Mouse (Mus musculus) MEL (cell line): ENCODE measurements around the gene Ntn1. TPM values are rescaled to one million over a fixed set of nuclear protein-coding genes. Genes with fewer than 3 reads are reported as not detected.

Experiments used
- DNase-seq: peaks from one replicate; pipeline ENCODE4 v3.0.0; 2011; ENCODE audit warnings: low read depth, low spot score
- H3K27ac ChIP-seq: 2 replicates; pipeline ENCODE4 v1.5.1; 2012; ENCODE audit warnings: low read depth, mild to moderate bottlenecking, control low read depth, low read length, moderate library complexity; ENCODE audit not compliant: control insufficient read depth
- H3K27me3 ChIP-seq, 2 experiments: fragments of 150-350 bp in 1 of 2; sonication (generic) in 1 of 2; 2 replicates each; pipeline ENCODE4 v1.6.1; 2012; ENCODE audit warnings: low read length in 2 of 2, mild to moderate bottlenecking in 2 of 2, improper control_type of control experiment in 1 of 2, moderate library complexity in 1 of 2; ENCODE audit not compliant: insufficient read depth in 2 of 2, control insufficient read depth in 1 of 2
- H3K36me3 ChIP-seq, 2 experiments: 2 replicates each; pipeline ENCODE4 v1.6.1; 2012 to 2014; ENCODE audit warnings: low read length in 2 of 2, improper control_type of control experiment in 1 of 2, inconsistent platforms in 1 of 2, mild to moderate bottlenecking in 1 of 2; ENCODE audit not compliant: insufficient read depth in 2 of 2, control insufficient read depth in 1 of 2
- H3K4me1 ChIP-seq, 2 experiments: fragments of 150-350 bp in 1 of 2; sonication (generic) in 1 of 2; 2 replicates each; pipeline ENCODE4 v1.6.1; 2012; ENCODE audit warnings: low read length in 2 of 2, improper control_type of control experiment in 1 of 2, mild to moderate bottlenecking in 1 of 2; ENCODE audit not compliant: insufficient read depth in 2 of 2, control insufficient read depth in 1 of 2
- H3K4me3 ChIP-seq, 2 experiments: fragments of 150-350 bp in 1 of 2; sonication (generic) in 1 of 2; 2 replicates each; pipeline ENCODE4 v1.5.1; 2012; ENCODE audit warnings: low read depth in 2 of 2, low read length in 2 of 2, mild to moderate bottlenecking in 2 of 2, moderate library complexity in 2 of 2, control low read depth in 1 of 2, improper control_type of control experiment in 1 of 2; ENCODE audit not compliant: control insufficient read depth in 1 of 2, insufficient read depth in 1 of 2
- H3K79me2 ChIP-seq: 2 replicates; pipeline ENCODE4 v1.6.1; 2012; ENCODE audit warnings: mild to moderate bottlenecking, low read length, moderate library complexity; ENCODE audit not compliant: control insufficient read depth, poor library complexity, insufficient read depth
- H3K9ac ChIP-seq: 2 replicates; pipeline ENCODE4 v1.6.1; 2012; ENCODE audit warnings: low read depth, mild to moderate bottlenecking, control low read depth, low read length, moderate library complexity; ENCODE audit not compliant: control insufficient read depth, poor library complexity, severe bottlenecking
- H3K9me3 ChIP-seq: fragments of 150-350 bp; sonication (generic); replicated peaks from 2 replicates; pipeline ENCODE4 v1.6.1; 2012; ENCODE audit warnings: mild to moderate bottlenecking, low read length, improper control_type of control experiment, moderate library complexity; ENCODE audit not compliant: insufficient read depth
- BHLHE40 ChIP-seq: IDR thresholded peaks from 2 replicates; pipeline ENCODE4 v1.6.1; 2012; ENCODE audit warnings: low read depth, mild to moderate bottlenecking, inconsistent platforms, low read length, improper control_type of control experiment, borderline replicate concordance
- CHD1 ChIP-seq: IDR thresholded peaks from 2 replicates; pipeline ENCODE4 v1.6.1; 2012; ENCODE audit warnings: low read depth, mild to moderate bottlenecking, inconsistent platforms, low read length, improper control_type of control experiment
- CHD2 ChIP-seq: IDR thresholded peaks from 2 replicates; pipeline ENCODE4 v1.6.1; 2011; ENCODE audit warnings: low read length, improper control_type of control experiment
- CTCF ChIP-seq, 3 experiments: IDR thresholded peaks in 2 of 3; conservative IDR thresholded peaks in 1 of 3; 2 replicates each; pipeline ENCODE4 v1.5.1; 2011 to 2012; ENCODE audit warnings: low read length in 3 of 3, low read depth in 2 of 3, mild to moderate bottlenecking in 2 of 3, improper control_type of control experiment in 1 of 3, inconsistent platforms in 1 of 3, mixed read lengths in 1 of 3, moderate library complexity in 1 of 3; ENCODE audit not compliant: control insufficient read depth in 1 of 3, insufficient read depth in 1 of 3, poor library complexity in 1 of 3, severe bottlenecking in 1 of 3
- E2F4 ChIP-seq: IDR thresholded peaks from 2 replicates; pipeline ENCODE4 v1.6.1; 2011; ENCODE audit warnings: low read depth, low read length, improper control_type of control experiment, borderline replicate concordance
- EP300 ChIP-seq, 2 experiments: IDR thresholded peaks; 2 replicates each; pipeline ENCODE4 v1.6.1; 2011; ENCODE audit warnings: improper control_type of control experiment in 2 of 2, low read length in 2 of 2, low read depth in 1 of 2, mild to moderate bottlenecking in 1 of 2
- ETS1 ChIP-seq: IDR thresholded peaks from 2 replicates; pipeline ENCODE4 v1.6.1; 2012; ENCODE audit warnings: low read depth, mild to moderate bottlenecking, inconsistent platforms, low read length, improper control_type of control experiment, moderate library complexity
- GABPA ChIP-seq: IDR thresholded peaks from 2 replicates; pipeline ENCODE4 v1.6.1; 2012; ENCODE audit warnings: low read depth, mild to moderate bottlenecking, inconsistent platforms, low read length, improper control_type of control experiment, moderate library complexity
- GATA1 ChIP-seq: IDR thresholded peaks from 2 replicates; pipeline ENCODE4 v1.6.1; 2011; ENCODE audit warnings: low read depth, low read length, improper control_type of control experiment
- HCFC1 ChIP-seq: IDR thresholded peaks from 2 replicates; pipeline ENCODE4 v1.6.1; 2012; ENCODE audit warnings: low read depth, mild to moderate bottlenecking, inconsistent platforms, low read length, improper control_type of control experiment, moderate library complexity
- JUND ChIP-seq: IDR thresholded peaks from 2 replicates; pipeline ENCODE4 v1.6.1; 2011; ENCODE audit warnings: low read depth, mild to moderate bottlenecking, improper control_type of control experiment, low read length
- KAT2A ChIP-seq: conservative IDR thresholded peaks from 2 replicates; pipeline ENCODE4 v1.6.1; 2012; ENCODE audit warnings: low read depth, low read length, improper control_type of control experiment, inconsistent platforms
- MAX ChIP-seq: IDR thresholded peaks from 2 replicates; pipeline ENCODE4 v1.6.1; 2011; ENCODE audit warnings: low read length, improper control_type of control experiment
- MEF2A ChIP-seq: IDR thresholded peaks from 2 replicates; pipeline ENCODE4 v1.6.1; 2014; ENCODE audit warnings: low read depth, mild to moderate bottlenecking, inconsistent platforms, low read length, improper control_type of control experiment; ENCODE audit not compliant: poor library complexity, insufficient replicate concordance, severe bottlenecking; ENCODE audit errors: extremely low read depth
- NELFE ChIP-seq: IDR thresholded peaks from 2 replicates; pipeline ENCODE4 v1.6.1; 2011; ENCODE audit warnings: low read depth, low read length, improper control_type of control experiment
- NRF1 ChIP-seq: IDR thresholded peaks from 2 replicates; pipeline ENCODE4 v1.6.1; 2014; ENCODE audit warnings: low read depth, mild to moderate bottlenecking, inconsistent platforms, low read length, improper control_type of control experiment, moderate library complexity; ENCODE audit not compliant: poor library complexity, insufficient read depth, severe bottlenecking
- POLR2A ChIP-seq, 2 experiments: IDR thresholded peaks; 2 replicates each; pipeline ENCODE4 v1.6.1; 2011 to 2012; ENCODE audit warnings: low read length in 2 of 2, mild to moderate bottlenecking in 2 of 2, control low read depth in 1 of 2, improper control_type of control experiment in 1 of 2, low read depth in 1 of 2, moderate library complexity in 1 of 2; ENCODE audit not compliant: control insufficient read depth in 1 of 2, insufficient read depth in 1 of 2, poor library complexity in 1 of 2
- RAD21 ChIP-seq: IDR thresholded peaks from 2 replicates; pipeline ENCODE4 v1.6.1; 2011; ENCODE audit warnings: mild to moderate bottlenecking, low read depth, low read length, improper control_type of control experiment
- RCOR1 ChIP-seq: IDR thresholded peaks from 2 replicates; pipeline ENCODE4 v1.6.1; 2012; ENCODE audit warnings: low read depth, mild to moderate bottlenecking, inconsistent platforms, low read length, improper control_type of control experiment
- SMC3 ChIP-seq: IDR thresholded peaks from 2 replicates; pipeline ENCODE4 v1.6.1; 2011; ENCODE audit warnings: low read depth, low read length, improper control_type of control experiment
- TAL1 ChIP-seq: IDR thresholded peaks from 2 replicates; pipeline ENCODE4 v1.6.1; 2012; ENCODE audit warnings: mild to moderate bottlenecking, inconsistent platforms, low read length, moderate library complexity, mixed read lengths
- TCF12 ChIP-seq: IDR thresholded peaks from 2 replicates; pipeline ENCODE4 v1.6.1; 2014; ENCODE audit warnings: low read depth, mild to moderate bottlenecking, inconsistent platforms, low read length, improper control_type of control experiment, moderate library complexity
- UBTF ChIP-seq: IDR thresholded peaks from 2 replicates; pipeline ENCODE4 v1.6.1; 2012; ENCODE audit warnings: low read depth, mild to moderate bottlenecking, inconsistent platforms, low read length, improper control_type of control experiment, moderate library complexity, borderline replicate concordance; ENCODE audit not compliant: insufficient read depth
- USF1 ChIP-seq: IDR thresholded peaks from 2 replicates; pipeline ENCODE4 v1.6.1; 2014; ENCODE audit warnings: low read depth, mild to moderate bottlenecking, inconsistent platforms, low read length, improper control_type of control experiment, moderate library complexity
- ZMIZ1 ChIP-seq: IDR thresholded peaks from 2 replicates; pipeline ENCODE4 v1.6.1; 2012; ENCODE audit warnings: low read depth, mild to moderate bottlenecking, inconsistent platforms, low read length, improper control_type of control experiment, moderate library complexity
- ZNF384 ChIP-seq: IDR thresholded peaks from 2 replicates; pipeline ENCODE4 v1.6.1; 2012; ENCODE audit warnings: low read depth, mild to moderate bottlenecking, inconsistent platforms, low read length, improper control_type of control experiment
- polyA plus RNA-seq, 2 experiments: library from polyadenylated mRNA; stranded (reverse) in 1 of 2; unstranded in 1 of 2; fragments of >175 nt in 1 of 2; fragments of >200 nt in 1 of 2; gene quantifications; 2 replicates each; pipeline versions ENCODE4 v1.2.1 to v1.2.4; 2012; ENCODE audit warnings: low replicate concordance in 2 of 2, low read depth in 1 of 2; ENCODE audit not compliant: insufficient read length in 2 of 2, insufficient read depth in 1 of 2, missing spikeins in 1 of 2
- total RNA-seq: library from RNA; depleted of rRNA; stranded (reverse); fragments of 300-350 nt; gene quantifications from 2 replicates; pipeline ENCODE4 v1.2.3, GENCODE M21; 2012

The Ntn1 gene
- total and polyA plus RNA-seq, 3 experiments, result not detected

DNA sequence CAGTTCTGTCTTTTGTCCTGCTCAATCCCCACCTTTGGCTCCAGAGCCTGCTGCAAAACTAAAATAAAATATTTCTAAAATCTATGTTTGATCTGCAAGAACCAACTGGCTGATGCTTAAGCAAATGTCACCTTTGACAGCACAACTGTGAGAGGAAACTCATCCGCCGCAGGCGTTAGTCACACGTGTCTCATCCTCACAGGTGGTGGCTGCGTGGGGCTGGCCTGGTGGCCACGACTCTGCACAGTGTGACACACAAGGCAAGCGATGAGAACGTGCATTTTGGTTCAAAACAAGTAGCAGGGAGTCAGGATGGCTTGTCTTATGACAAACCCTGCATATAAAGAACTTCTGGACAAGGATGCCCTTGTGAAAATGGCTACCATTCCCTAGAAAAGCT, 201.5 kb downstream of the Ntn1 start:
- Histone ChIP-seq H3K4me3 (no peak overlapping the region), H3K79me2 (no peaks in the 10 kb centered on the region)
- DNase-seq, result no peak
- TF ChIP-seq E2F4 (no peak), UBTF (no peak), RAD21 (no peak), ZNF384 (no peak), KAT2A (no peak), GATA1 (no peak), NELFE (no peak), HCFC1 (no peak), CHD2 (no peak), EP300 (IDR thresholded peaks at IDR 0.05; ENCODE audit: low read depth in 1 of 2, low read length in 2 of 2) (no peak), USF1 (no peak), TAL1 (no peak), CHD1 (no peak), TCF12 (no peak)
- TF ChIP-seq, all 39 proteins: peak for 0
- no peaks in the 10 kb centered on the region for H3K9me3 ChIP-seq
- H3K4me1 ChIP-seq, result no peaks in the 10 kb centered on the region
- H3K27me3 ChIP-seq, result no peaks in the 10 kb centered on the region
- no peak overlapping the region for H3K27ac ChIP-seq
- no peak overlapping the region for H3K9ac ChIP-seq
- H3K36me3 ChIP-seq, result no peaks in the 10 kb centered on the region

DNA sequence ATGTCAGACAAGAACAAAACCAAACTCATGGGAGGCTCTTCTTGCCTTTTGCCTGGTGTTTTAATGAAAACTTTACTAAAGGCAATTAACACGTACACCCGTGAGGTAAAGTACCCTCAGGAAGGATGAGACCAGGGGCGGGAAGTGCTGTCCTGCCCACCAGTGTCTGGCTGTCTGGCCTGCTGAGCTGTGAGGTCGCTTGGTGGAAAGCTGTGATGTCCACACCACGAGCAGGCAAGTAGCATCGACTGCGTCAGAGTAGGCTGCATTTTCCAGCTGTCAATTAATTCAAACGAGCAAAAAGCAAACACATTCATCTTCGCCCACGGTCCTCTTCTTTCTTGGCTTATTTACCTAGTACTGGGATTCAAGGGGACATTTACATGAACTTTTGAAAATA, 201.9 kb downstream of the Ntn1 start:
- Histone ChIP-seq H3K36me3 (no peaks in the 10 kb centered on the region), H3K4me1 (no peaks in the 10 kb centered on the region), H3K27ac (no peak overlapping the region), H3K4me3 (no peak overlapping the region), H3K27me3 (no peaks in the 10 kb centered on the region), H3K79me2 (no peaks in the 10 kb centered on the region), H3K9ac (no peak overlapping the region), H3K9me3 (no peaks in the 10 kb centered on the region)
- no peak for TF ChIP-seq RCOR1
- no peak for TF ChIP-seq GABPA
- DNase-seq, result no peak

DNA sequence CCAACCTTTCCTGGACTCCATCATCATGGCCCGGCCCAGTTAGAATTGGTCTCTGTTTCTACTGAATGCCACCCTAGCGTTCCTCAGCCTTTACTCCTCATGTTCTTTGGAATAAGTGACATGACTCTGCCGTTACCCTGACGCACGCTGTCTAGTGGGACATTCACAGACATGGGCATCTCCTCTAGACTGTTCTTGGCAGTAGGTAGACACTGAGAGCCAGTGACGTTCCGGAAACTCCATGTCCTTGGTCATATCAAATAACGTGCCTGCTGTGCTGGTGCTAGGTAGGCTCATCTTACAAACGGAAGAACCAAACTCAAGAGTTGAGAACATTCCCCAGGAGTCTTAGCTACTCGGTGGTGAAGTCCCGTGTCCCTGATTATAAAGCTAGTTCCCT, 203.2 kb downstream of the Ntn1 start:
- DNase-seq, result no peak
- no peaks in the 10 kb centered on the region for H3K4me1 ChIP-seq
- no peak for TF ChIP-seq BHLHE40
- TF ChIP-seq UBTF, result no peak
- no peak for TF ChIP-seq NELFE
- no peak for TF ChIP-seq MAX
- TF ChIP-seq ZNF384, result no peak
- TF ChIP-seq NRF1, result no peak
- TF ChIP-seq JUND, result no peak
- no peak for TF ChIP-seq CHD2
- TF ChIP-seq POLR2A (IDR thresholded peaks at IDR 0.05; ENCODE audit: control insufficient read depth in 1 of 2, insufficient read depth in 1 of 2, low read depth in 1 of 2, low read length in 2 of 2, poor library complexity in 1 of 2), result no peak
- no peak for TF ChIP-seq CTCF (IDR thresholded peaks at IDR 0.05 in 2 of 3, conservative IDR thresholded peaks at IDR 0.05 in 1 of 3; ENCODE audit: control insufficient read depth in 1 of 3, insufficient read depth in 1 of 3, low read depth in 2 of 3, low read length in 3 of 3, poor library complexity in 1 of 3, severe bottlenecking in 1 of 3)
- no peak for TF ChIP-seq MEF2A
- TF ChIP-seq ETS1, result no peak
- no peak for TF ChIP-seq SMC3
- TF ChIP-seq ZMIZ1, result no peak
- TF ChIP-seq, all 39 proteins: peak for 0
- Histone ChIP-seq H3K9ac (no peak overlapping the region), H3K4me3 (no peak overlapping the region), H3K36me3 (no peaks in the 10 kb centered on the region), H3K79me2 (no peaks in the 10 kb centered on the region), H3K9me3 (no peaks in the 10 kb centered on the region), H3K27me3 (no peaks in the 10 kb centered on the region), H3K27ac (no peak overlapping the region)
